Mouse (Mus musculus) heart, embryonic 11.5 days (tissue): Measurements from ENCODE around the gene Doc2b. TPM values are rescaled to one million over a fixed set of nuclear protein-coding genes. Genes with fewer than 3 reads are reported as not detected.

Experiments
- ATAC-seq: fragments of 200-750 bp; cut with Nextera tagmentation; replicated peaks from 2 replicates; pipeline ENCODE4 v1.8.0; 2017; ENCODE audit warnings: moderate library complexity; ENCODE audit not compliant: insufficient number of reproducible peaks, low FRiP score, low TSS enrichment
- H3K27ac ChIP-seq: fragments of 300-500 bp; sonication (generic); 2 replicates; pipeline ENCODE4 v1.5.1; 2014; ENCODE audit warnings: mild to moderate bottlenecking, low read depth, low read length
- H3K27me3 ChIP-seq: fragments of 300-500 bp; sonication (generic); 2 replicates; pipeline ENCODE4 v1.6.1; 2014; ENCODE audit warnings: mild to moderate bottlenecking, low read length, mixed read lengths; ENCODE audit not compliant: control insufficient read depth, insufficient read depth
- H3K36me3 ChIP-seq: fragments of 300-500 bp; sonication (generic); 2 replicates; pipeline ENCODE4 v1.6.1; 2014; ENCODE audit warnings: mild to moderate bottlenecking, low read length, moderate library complexity, mixed read lengths; ENCODE audit not compliant: control insufficient read depth, insufficient read depth
- H3K4me1 ChIP-seq: fragments of 300-500 bp; sonication (generic); 2 replicates; pipeline ENCODE4 v1.6.1; 2014; ENCODE audit warnings: low read length; ENCODE audit not compliant: control insufficient read depth, insufficient read depth
- H3K4me2 ChIP-seq: fragments of 300-500 bp; sonication (generic); 2 replicates; pipeline ENCODE4 v1.6.1; 2014; ENCODE audit warnings: mild to moderate bottlenecking, moderate library complexity
- H3K4me3 ChIP-seq: fragments of 300-500 bp; sonication (generic); 2 replicates; pipeline ENCODE4 v1.5.1; 2014; ENCODE audit warnings: low read depth, low read length
- H3K9ac ChIP-seq: fragments of 300-500 bp; sonication (generic); 2 replicates; pipeline ENCODE4 v1.6.1; 2014; ENCODE audit warnings: mild to moderate bottlenecking, low read depth, low read length, moderate library complexity
- H3K9me3 ChIP-seq: fragments of 300-500 bp; sonication (generic); replicated peaks from 2 replicates; pipeline ENCODE4 v1.6.1; 2016; ENCODE audit warnings: low read length; ENCODE audit not compliant: control insufficient read depth
- WGBS: fragments of 180-500 bp; shearing (Covaris S2); extraction: QIAGEN DNeasy Blood & Tissue Kit; methylation state at CpG from one replicate; pipeline ENCODE4 v1.1.7; 2014; ENCODE audit not compliant: insufficient replicate concordance; 5-methylcytosine and 5-hydroxymethylcytosine counted together
- polyA plus RNA-seq: library from polyadenylated mRNA; unstranded; fragments of >200 nt; fragmentation: Nextera tagmentation; extraction: Ambion mirVana; gene quantifications from 2 replicates; pipeline ENCODE4 v1.2.1, GENCODE M21; 2014

Doc2b gene
- polyA plus RNA-seq, 1 experiment from 2014 or later, result 0.14 TPM

- Histone ChIP-seq H3K4me2 (no peak overlapping the region), H3K9ac (no peak overlapping the region), H3K27ac (no peak overlapping the region), H3K36me3 (no peaks in the 10 kb centered on the region), H3K27me3 (peaks cover 68% of the 10 kb centered on the region), H3K4me1 (peaks cover 7% of the 10 kb centered on the region; the same call in 1 of the 2 replicates), H3K4me3 (no peak overlapping the region), H3K9me3 (no peaks in the 10 kb centered on the region)
- 62% methylated on average over 13 of the region's 13 CpGs for WGBS
- no peak for ATAC-seq
These were observed 842 bp upstream of the Doc2b start for GRCm38 (mm10) chr11:75796536-75797246.

DNA sequence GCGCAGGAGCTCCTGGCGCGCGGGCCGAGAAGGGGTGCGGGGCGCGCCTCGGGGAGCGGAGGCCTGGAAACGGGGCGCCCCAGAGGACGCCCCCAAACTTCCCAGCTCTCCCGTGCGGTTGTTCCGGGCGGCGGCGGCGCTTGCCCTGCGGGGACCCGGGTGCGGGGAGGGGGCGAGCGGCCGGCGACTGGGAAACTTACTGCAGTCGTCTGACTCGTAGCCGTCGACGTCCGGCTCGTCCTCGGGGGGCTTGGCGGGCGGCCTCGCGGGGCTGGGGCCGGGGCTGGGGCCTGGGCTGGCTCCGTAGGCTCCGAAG, 570 bp downstream of the Doc2b start:
- ATAC-seq, result no peak
- H3K4me2 ChIP-seq, result peak overlapping the region; percentile 74
- H3K27me3 ChIP-seq, result peaks cover 69% of the 10 kb centered on the region
- WGBS, result 3% methylated on average over 35 of the region's 42 CpGs
- H3K9me3 ChIP-seq, result no peaks in the 10 kb centered on the region
- H3K4me1 ChIP-seq, result peaks cover 7% of the 10 kb centered on the region; the same call in 1 of the 2 replicates
- no peaks in the 10 kb centered on the region for H3K36me3 ChIP-seq
- no peak overlapping the region for H3K27ac ChIP-seq
- peak overlapping the region; percentile 54 for H3K4me3 ChIP-seq
- peak overlapping the region; percentile 60 for H3K9ac ChIP-seq

- 10% methylated on average over 32 of the region's 45 CpGs for WGBS
- no peak for ATAC-seq
- H3K27me3 ChIP-seq, result peaks cover 70% of the 10 kb centered on the region
- no peaks in the 10 kb centered on the region for H3K36me3 ChIP-seq
- no peaks in the 10 kb centered on the region for H3K9me3 ChIP-seq
- peak overlapping the region; percentile 54 for H3K4me3 ChIP-seq
- peak overlapping the region; percentile 74 for H3K4me2 ChIP-seq
- peaks cover 7% of the 10 kb centered on the region; the same call in 1 of the 2 replicates for H3K4me1 ChIP-seq
- H3K9ac ChIP-seq, result peak overlapping the region; percentile 60
- H3K27ac ChIP-seq, result no peak overlapping the region
These were observed 1.1 kb downstream of the Doc2b start for GRCm38 (mm10) chr11:75794602-75795320.

DNA sequence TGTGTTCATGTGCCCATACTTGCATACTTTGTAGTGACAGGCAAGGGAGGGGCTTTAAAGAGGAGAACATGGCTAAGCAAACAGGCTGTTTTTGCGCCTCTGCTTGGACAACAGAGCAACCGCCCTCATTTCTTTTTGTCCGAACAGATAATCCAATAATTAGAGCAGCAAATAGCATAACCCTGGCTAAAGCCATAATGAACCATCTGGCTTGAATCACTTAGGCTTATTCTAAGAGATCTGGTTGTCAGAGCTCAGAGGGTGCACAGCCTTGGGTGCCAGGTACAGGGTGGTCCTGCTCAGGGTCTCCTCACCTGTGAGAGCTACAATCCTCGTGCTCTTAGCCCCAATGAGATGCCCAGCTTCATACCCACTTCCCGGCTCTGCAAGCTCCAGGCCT, 2.5 kb downstream of the Doc2b start:
- no peak overlapping the region for H3K4me2 ChIP-seq

DNA sequence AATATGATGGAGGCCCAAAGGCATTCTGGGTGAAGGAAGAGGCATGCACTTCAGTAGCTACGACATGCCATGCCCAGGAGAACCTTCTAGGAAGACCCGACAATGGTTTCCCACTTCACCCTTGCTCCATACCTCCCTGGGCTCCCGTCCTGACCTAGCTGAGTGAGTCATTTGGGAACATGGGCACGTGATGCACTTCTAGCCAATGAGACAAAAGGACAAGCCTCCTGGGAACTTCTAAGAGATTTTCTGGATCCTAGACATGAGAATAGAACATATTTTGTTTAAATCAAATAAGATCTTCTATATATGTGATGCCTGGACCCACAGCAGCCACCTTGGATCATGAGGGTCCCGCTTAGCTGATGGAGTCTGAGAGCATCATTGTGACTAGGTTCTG, 3.3 kb downstream of the Doc2b start:
- H3K4me2 ChIP-seq, result no peak overlapping the region
- WGBS, result 64% methylated on average over 5 of the region's 5 CpGs
- peaks cover 7% of the 10 kb centered on the region; the same call in 1 of the 2 replicates for H3K4me1 ChIP-seq
- H3K27me3 ChIP-seq, result peaks cover 60% of the 10 kb centered on the region
- H3K9ac ChIP-seq, result no peak overlapping the region
- no peak overlapping the region for H3K4me3 ChIP-seq
- no peaks in the 10 kb centered on the region for H3K9me3 ChIP-seq
- H3K27ac ChIP-seq, result no peak overlapping the region
- ATAC-seq, result no peak
- H3K36me3 ChIP-seq, result no peaks in the 10 kb centered on the region

More for the DNA sequence above, 2.5 kb downstream of the Doc2b start:
- Histone ChIP-seq H3K9ac (no peak overlapping the region), H3K27me3 (peaks cover 68% of the 10 kb centered on the region), H3K9me3 (no peaks in the 10 kb centered on the region), H3K27ac (no peak overlapping the region), H3K4me1 (peaks cover 7% of the 10 kb centered on the region; the same call in 1 of the 2 replicates), H3K36me3 (no peaks in the 10 kb centered on the region), H3K4me3 (no peak overlapping the region)
- WGBS, result 77% methylated on average over 5 of the region's 5 CpGs
- ATAC-seq, result no peak

DNA sequence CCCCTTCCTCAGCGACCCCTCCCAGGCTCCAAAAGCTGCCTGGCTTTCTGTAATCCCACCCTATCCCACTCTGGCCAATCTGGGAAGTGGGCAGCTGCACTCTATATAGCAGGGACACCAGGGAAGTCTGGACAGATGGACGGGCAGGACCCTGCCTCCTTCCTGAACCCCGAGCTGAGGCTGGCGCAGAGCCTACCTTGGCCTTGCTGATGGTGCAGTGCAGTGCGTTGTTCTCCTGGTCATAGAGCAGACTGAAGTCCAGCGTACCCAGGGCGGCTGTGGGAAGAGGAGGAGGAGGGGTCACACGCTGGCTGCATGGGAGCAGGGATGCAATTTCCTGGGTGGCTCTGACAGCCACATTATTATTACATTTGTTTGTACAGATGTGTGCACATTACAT, 10.0 kb downstream of the Doc2b start:
- no peak overlapping the region for H3K27ac ChIP-seq
- WGBS, result 68% methylated on average over 8 of the region's 8 CpGs
- no peak overlapping the region for H3K4me2 ChIP-seq
- no peak overlapping the region for H3K9ac ChIP-seq
- no peak overlapping the region for H3K4me3 ChIP-seq
- ATAC-seq, result no peak
- no peaks in the 10 kb centered on the region for H3K9me3 ChIP-seq
- H3K36me3 ChIP-seq, result no peaks in the 10 kb centered on the region
- peaks cover 9% of the 10 kb centered on the region for H3K27me3 ChIP-seq
- no peaks in the 10 kb centered on the region for H3K4me1 ChIP-seq

DNA sequence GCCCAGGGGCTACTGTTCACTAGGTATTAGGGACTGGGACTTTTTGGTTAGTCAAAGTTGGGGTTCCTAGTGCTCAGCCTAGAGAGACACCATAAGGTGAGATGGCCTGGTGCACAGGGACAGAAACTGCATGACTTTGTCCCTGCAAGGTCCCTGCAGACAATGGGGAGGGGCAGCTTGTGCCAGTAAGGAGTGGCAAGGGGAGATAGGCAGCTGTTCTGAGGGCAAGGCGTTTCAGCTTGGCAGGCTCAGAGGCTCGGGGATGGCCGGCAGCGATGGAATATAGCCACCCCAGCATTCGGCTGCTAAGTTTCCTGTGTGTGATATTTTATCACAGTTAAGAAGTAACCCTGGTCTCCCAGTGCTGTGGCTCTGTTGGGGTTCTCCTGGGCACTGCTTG, 12.1 kb downstream of the Doc2b start:
- Histone ChIP-seq H3K36me3 (no peaks in the 10 kb centered on the region), H3K9me3 (no peaks in the 10 kb centered on the region), H3K4me3 (no peak overlapping the region), H3K4me1 (no peaks in the 10 kb centered on the region), H3K27ac (no peak overlapping the region), H3K27me3 (peaks cover 3% of the 10 kb centered on the region; the same call in 1 of the 2 replicates), H3K9ac (no peak overlapping the region), H3K4me2 (no peak overlapping the region)
- 83% methylated on average over 5 of the region's 5 CpGs for WGBS
- ATAC-seq, result no peak

DNA sequence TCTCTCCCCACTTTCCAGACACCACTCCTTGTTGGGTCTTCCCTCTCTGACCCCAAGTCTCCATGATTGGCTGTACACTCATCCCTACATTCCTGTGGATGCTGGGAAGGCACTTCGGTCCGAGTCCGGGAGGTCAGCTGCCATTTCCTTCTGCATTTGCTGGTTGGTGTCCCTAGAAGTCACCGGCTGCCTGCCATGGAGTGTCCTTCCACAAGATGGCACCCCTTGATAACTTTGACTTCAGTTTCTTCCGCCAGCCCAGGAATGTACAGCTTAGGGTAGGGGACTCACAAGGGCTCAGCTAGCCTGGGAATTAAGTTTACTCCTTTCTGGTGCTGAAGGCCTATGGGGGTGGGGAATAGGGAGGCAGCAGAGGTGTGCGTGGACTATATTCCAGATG, 13.9 kb downstream of the Doc2b start:
- Histone ChIP-seq H3K27ac (no peak overlapping the region), H3K9me3 (no peaks in the 10 kb centered on the region), H3K9ac (no peak overlapping the region), H3K36me3 (no peaks in the 10 kb centered on the region), H3K4me2 (no peak overlapping the region), H3K27me3 (peaks cover 3% of the 10 kb centered on the region; the same call in 1 of the 2 replicates), H3K4me1 (no peaks in the 10 kb centered on the region), H3K4me3 (no peak overlapping the region)
- 28% methylated on average over 6 of the region's 6 CpGs for WGBS
- ATAC-seq, result no peak
